Mouse (Mus musculus) forebrain, postnatal 0 days (tissue): ENCODE results near the gene Tns1. TPM values are rescaled to one million over a fixed set of nuclear protein-coding genes. Genes with fewer than 3 reads are reported as not detected.
"Not testable (repeated sequence)": the region's sequence is repeated elsewhere in the genome, so short reads cannot be mapped to it uniquely, and the experiment has no call there.

ENCODE experiments used
- ATAC-seq: fragments of 200-750 bp; cut with Nextera tagmentation; 2 replicates; pipeline ENCODE4 v1.8.0; 2017; ENCODE audit warnings: mild to moderate bottlenecking, moderate library complexity
- DNase-seq: peaks from one replicate; pipeline ENCODE4 v3.0.0-alpha.2; 2015
- H3K27ac ChIP-seq: fragments of 300-500 bp; sonication (generic); 2 replicates; pipeline ENCODE4 v1.5.1; 2014; ENCODE audit warnings: low read depth, mild to moderate bottlenecking, antibody characterized with exemption, low read length, moderate library complexity, mixed read lengths
- H3K27me3 ChIP-seq: fragments of 300-500 bp; sonication (generic); 2 replicates; pipeline ENCODE4 v1.6.1; 2014; ENCODE audit warnings: mild to moderate bottlenecking, low read length, mixed read lengths; ENCODE audit not compliant: insufficient read depth
- H3K36me3 ChIP-seq: fragments of 300-500 bp; sonication (generic); 2 replicates; pipeline ENCODE4 v1.6.1; 2014; ENCODE audit warnings: mild to moderate bottlenecking, moderate library complexity; ENCODE audit not compliant: insufficient read depth
- H3K4me1 ChIP-seq: fragments of 300-500 bp; sonication (generic); 2 replicates; pipeline ENCODE4 v1.6.1; 2014; ENCODE audit warnings: antibody characterized with exemption; ENCODE audit not compliant: insufficient read depth
- H3K4me2 ChIP-seq: fragments of 300-500 bp; sonication (generic); 2 replicates; pipeline ENCODE4 v1.6.1; 2014; ENCODE audit warnings: low read depth, mild to moderate bottlenecking, moderate library complexity
- H3K4me3 ChIP-seq: fragments of 300-500 bp; sonication (generic); 2 replicates; pipeline ENCODE4 v1.5.1; 2014; ENCODE audit warnings: low read depth, low read length, mixed read lengths
- H3K9ac ChIP-seq: fragments of 300-500 bp; sonication (generic); 2 replicates; pipeline ENCODE4 v1.6.1; 2014; ENCODE audit warnings: mild to moderate bottlenecking
- H3K9me3 ChIP-seq: fragments of 300-500 bp; sonication (generic); 2 replicates; pipeline ENCODE4 v1.6.1; 2016; ENCODE audit warnings: low read length
- CTCF ChIP-seq: sonication (generic); IDR thresholded peaks from 2 replicates; pipeline ENCODE4 v1.5.1; 2016; ENCODE audit warnings: antibody characterized with exemption, control low read depth, low read depth
- WGBS: fragments of 180-500 bp; shearing (Covaris S2); extraction: QIAGEN DNeasy Blood & Tissue Kit; methylation state at CpG from one replicate; pipeline ENCODE4 v1.1.7; 2014; 5-methylcytosine and 5-hydroxymethylcytosine counted together
- polyA plus RNA-seq: library from polyadenylated mRNA; unstranded; fragments of >200 nt; fragmentation: Nextera tagmentation; extraction: Ambion mirVana; gene quantifications from 2 replicates; pipeline ENCODE4 v1.2.1, GENCODE M21; 2015
- total RNA-seq: library from RNA; depleted of rRNA; stranded (reverse); fragments of >200 nt; gene quantifications from 2 replicates; pipeline ENCODE4 v1.2.3, GENCODE M21; 2014

Tns1 gene
- total and polyA plus RNA-seq, 2 experiments from 2014 or later: 7.0 to 21.8 TPM

DNA sequence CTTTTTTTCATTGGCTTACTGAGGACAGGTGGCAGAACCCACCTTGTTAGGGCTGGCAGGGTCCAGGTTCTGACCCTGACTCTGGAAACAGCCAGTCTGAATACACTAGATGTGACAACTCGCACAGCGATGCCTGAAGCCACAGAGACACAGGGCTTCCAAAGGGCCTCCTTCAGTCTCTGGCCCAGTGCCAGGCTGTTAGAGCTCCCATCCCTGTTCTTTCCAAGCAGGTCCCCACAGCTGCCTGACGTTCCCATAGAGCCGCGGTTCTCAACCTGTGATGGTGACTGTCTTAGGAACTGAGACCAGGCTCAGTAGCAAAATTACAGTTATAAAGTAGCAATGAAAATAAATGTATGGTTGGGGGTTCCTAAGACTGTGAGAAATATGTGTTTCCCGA, 217.9 kb downstream of the Tns1 start:
- TF ChIP-seq CTCF: no peak
- Histone ChIP-seq H3K9ac (no peak overlapping the region), H3K36me3 (no peaks in the 10 kb centered on the region), H3K27me3 (no peaks in the 10 kb centered on the region), H3K4me1 (no peaks in the 10 kb centered on the region), H3K9me3 (no peaks in the 10 kb centered on the region), H3K4me2 (no peak overlapping the region), H3K4me3 (no peak overlapping the region), H3K27ac (no peak overlapping the region)
- DNase-seq (peak; percentile 45), ATAC-seq (no peak)
- WGBS: 40% methylated on average over 6 of the region's 6 CpGs

DNA sequence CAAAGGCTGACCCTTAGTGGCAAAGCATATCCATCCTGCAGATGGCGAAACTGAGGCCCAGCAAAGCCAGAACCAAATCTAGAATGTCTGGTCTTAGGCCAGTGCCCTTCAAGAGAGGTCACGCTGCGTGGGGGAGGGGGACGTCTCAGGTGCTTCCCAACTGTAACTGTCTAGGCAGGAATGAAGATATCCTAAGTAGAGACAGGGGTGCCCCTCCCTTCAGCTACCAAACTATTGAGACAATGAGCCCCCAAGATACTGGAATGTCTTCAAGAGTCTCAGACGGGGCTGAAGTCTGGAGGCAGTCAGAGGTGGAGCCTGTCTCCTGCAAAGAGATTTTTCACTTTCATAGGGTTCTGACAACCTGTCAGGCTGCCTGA, 218.4 kb downstream of the Tns1 start:
- WGBS: 70% methylated on average over 5 of the region's 5 CpGs

DNA sequence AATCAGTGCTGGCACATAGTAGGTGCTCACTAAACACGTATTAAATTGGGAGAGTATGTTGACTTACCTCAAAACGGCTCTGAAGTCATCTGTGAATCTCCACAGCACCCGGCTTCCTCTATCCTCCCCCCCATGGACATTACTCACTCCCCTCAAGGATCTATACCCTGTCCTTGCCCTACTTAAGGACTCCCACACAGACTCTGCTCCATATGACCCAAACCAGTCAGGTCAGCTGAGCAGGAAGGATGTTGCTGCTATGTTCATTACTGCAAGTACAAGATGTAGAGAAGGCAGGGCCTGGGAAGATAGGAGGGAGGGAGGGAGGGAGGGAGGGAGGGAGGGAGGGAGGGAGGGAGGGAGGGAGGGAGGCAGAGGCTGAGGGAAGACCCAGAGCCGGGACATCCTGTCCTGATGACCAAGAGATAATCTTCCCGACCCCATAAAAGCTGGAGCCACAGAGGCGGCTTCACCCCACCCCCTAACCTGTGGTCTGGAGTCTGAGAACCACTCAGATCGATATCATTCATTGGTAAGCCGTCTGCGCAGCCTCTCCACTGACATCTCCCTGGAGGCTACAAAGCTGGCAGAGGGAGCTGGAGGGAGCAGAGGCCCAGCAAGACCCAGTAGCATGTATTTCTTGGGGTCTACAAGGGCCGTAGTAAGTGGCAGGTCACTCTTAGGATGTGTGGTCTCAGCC, 219.0 kb downstream of the Tns1 start:
- Histone ChIP-seq H3K36me3 (no peaks in the 10 kb centered on the region), H3K4me1 (no peaks in the 10 kb centered on the region), H3K9ac (no peak overlapping the region), H3K4me3 (no peak overlapping the region), H3K27ac (no peak overlapping the region), H3K4me2 (no peak overlapping the region), H3K9me3 (no peaks in the 10 kb centered on the region), H3K27me3 (no peaks in the 10 kb centered on the region)
- no peak for DNase-seq
- TF ChIP-seq CTCF: no peak
- no peak for ATAC-seq
- WGBS: 75% methylated on average over 10 of the region's 10 CpGs

More for the DNA sequence above, 218.4 kb downstream of the Tns1 start:
- no peak for ATAC-seq
- H3K9ac ChIP-seq: no peak overlapping the region
- no peaks in the 10 kb centered on the region for H3K9me3 ChIP-seq
- H3K4me2 ChIP-seq: no peak overlapping the region
- H3K36me3 ChIP-seq: no peaks in the 10 kb centered on the region
- TF ChIP-seq CTCF: no peak
- H3K4me1 ChIP-seq: no peaks in the 10 kb centered on the region
- DNase-seq: no peak
- H3K27ac ChIP-seq: no peak overlapping the region
- H3K27me3 ChIP-seq: no peaks in the 10 kb centered on the region
- H3K4me3 ChIP-seq: no peak overlapping the region

DNA sequence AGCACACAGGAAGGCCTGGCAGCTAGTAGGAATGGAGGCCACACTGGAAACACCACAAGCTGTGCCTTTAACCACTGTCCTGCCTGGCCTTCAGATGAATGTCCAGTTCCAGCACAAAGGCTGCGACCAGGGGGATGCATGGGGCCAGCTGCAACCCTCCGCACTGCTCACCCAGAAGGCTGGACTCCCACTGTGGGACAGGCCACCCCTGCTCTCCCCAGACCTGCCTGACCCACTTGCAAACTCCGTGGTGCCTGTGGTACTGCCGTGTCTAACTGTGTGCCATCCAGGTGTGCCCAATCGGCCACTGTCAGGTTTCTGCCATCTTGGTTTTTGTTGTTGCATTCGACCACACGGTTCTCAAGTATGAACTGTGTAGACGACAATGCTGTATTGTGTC, 219.6 kb downstream of the Tns1 start:
- DNase-seq: no peak
- H3K27me3 ChIP-seq: no peaks in the 10 kb centered on the region
- no peak overlapping the region for H3K4me2 ChIP-seq
- no peak for ATAC-seq
- H3K27ac ChIP-seq: no peak overlapping the region
- no peaks in the 10 kb centered on the region for H3K36me3 ChIP-seq
- H3K9ac ChIP-seq: no peak overlapping the region
- TF ChIP-seq CTCF: no peak
- no peaks in the 10 kb centered on the region for H3K4me1 ChIP-seq
- H3K9me3 ChIP-seq: no peaks in the 10 kb centered on the region
- 88% methylated on average over 8 of the region's 8 CpGs for WGBS
- H3K4me3 ChIP-seq: no peak overlapping the region

DNA sequence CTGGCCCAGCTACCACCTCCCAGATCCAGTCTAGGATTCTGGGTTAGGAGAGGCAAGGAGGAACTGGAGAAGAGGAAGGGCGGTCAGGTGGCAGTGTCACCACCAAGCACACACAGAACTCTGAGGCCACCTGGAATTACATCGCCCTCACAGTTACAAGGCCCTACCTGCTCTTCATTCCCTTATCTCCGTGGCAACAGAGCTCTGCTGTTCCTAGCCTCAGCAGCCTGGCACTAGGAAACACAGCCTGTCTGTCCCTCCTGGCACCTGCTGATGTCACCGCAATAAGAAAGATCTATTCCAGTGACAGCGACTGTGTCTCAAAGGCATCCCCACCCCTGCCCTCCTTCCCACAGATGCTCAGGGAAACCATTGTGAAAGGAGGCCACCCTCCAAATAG, 221.2 kb downstream of the Tns1 start:
- H3K27me3 ChIP-seq: no peaks in the 10 kb centered on the region
- no peak overlapping the region for H3K4me2 ChIP-seq
- H3K9ac ChIP-seq: no peak overlapping the region
- H3K4me3 ChIP-seq: no peak overlapping the region
- DNase-seq (no peak), ATAC-seq (peak; percentile 60)
- WGBS: 73% methylated on average over 5 of the region's 5 CpGs
- H3K36me3 ChIP-seq: no peaks in the 10 kb centered on the region
- no peaks in the 10 kb centered on the region for H3K4me1 ChIP-seq
- peak overlapping the region; percentile 72 for H3K27ac ChIP-seq
- no peak for TF ChIP-seq CTCF
- H3K9me3 ChIP-seq: no peaks in the 10 kb centered on the region

DNA sequence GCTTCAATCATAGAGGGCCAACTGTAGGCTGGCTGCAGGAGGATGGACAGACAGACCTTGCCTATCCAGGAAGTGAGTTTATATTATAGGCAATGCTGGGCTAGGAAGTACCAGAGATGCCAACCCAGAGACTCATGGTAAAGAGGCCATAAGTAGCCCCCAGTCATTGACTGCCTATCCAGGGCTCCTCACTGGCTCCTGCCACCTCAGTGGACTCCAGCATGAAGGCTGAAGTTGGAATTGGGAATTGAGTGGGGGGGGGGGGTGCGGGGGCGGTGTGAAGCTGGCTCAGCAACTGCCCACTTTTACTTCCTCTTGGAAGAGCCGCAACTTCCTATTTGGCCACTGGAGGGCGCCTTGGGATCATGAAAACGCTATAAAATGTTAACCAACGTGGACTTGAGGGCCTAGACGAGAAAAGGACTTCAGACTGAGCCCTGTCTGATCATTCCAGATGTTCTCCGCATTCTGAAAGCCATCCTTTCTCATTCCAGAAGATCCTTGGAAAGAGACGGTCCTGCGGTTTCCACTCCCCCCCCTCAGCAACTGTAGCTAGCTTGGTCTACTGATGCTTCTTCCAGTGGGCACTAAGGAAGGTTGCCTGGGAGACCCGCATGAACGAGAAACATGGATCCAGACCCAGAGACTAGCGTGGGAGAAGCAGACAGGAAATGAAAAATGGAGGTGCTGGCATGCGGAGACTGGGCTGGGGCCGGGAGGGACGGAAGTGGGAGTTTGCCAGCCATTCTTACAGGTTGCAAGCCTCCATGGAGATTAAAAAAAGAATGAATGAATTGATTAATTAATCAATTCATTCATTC, 221.9 kb downstream of the Tns1 start:
- H3K4me1 ChIP-seq: no peaks in the 10 kb centered on the region
- H3K27ac ChIP-seq: peak overlapping the region; percentile 72
- H3K4me2 ChIP-seq: 0 out of 2 replicates have a peak overlapping the region, but pooled peaks have one; percentile 23
- 19% methylated on average over 16 of the region's 16 CpGs for WGBS
- no peaks in the 10 kb centered on the region for H3K9me3 ChIP-seq
- H3K9ac ChIP-seq: no peak overlapping the region
- peak; percentile 84 for TF ChIP-seq CTCF
- peak; percentile 63 for ATAC-seq
- DNase-seq: peak; percentile 91
- no peak overlapping the region for H3K4me3 ChIP-seq
- no peaks in the 10 kb centered on the region for H3K36me3 ChIP-seq
- no peaks in the 10 kb centered on the region for H3K27me3 ChIP-seq

DNA sequence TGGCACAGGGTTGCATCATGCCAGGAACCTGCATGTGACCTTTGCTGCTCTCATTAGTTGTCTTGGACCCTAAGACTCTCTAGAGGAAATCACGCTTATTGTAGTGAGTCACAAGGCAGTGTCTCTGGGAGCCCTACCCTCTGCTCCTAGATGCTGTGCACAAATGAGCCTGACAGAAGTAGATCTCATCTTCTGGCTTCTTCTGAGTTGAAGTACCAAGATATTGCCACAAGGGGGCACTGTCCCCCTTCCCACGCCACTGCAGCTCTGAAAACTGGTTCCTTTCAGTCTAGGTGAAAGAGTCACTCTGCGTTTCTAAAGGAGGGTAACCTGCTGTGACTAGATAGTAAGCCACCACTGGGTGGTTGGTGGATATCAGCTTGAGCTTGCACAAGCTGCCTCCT, 222.8 kb downstream of the Tns1 start:
- DNase-seq: peak; percentile 87
- Histone ChIP-seq H3K27me3 (no peaks in the 10 kb centered on the region), H3K4me3 (no peak overlapping the region), H3K36me3 (no peaks in the 10 kb centered on the region), H3K4me1 (no peaks in the 10 kb centered on the region), H3K9me3 (no peaks in the 10 kb centered on the region), H3K9ac (no peak overlapping the region), H3K4me2 (no peak overlapping the region), H3K27ac (no peak overlapping the region)
- ATAC-seq: peak; percentile 60
- TF ChIP-seq CTCF: peak; percentile 97
- WGBS: 4% methylated on average over 3 of the region's 3 CpGs

DNA sequence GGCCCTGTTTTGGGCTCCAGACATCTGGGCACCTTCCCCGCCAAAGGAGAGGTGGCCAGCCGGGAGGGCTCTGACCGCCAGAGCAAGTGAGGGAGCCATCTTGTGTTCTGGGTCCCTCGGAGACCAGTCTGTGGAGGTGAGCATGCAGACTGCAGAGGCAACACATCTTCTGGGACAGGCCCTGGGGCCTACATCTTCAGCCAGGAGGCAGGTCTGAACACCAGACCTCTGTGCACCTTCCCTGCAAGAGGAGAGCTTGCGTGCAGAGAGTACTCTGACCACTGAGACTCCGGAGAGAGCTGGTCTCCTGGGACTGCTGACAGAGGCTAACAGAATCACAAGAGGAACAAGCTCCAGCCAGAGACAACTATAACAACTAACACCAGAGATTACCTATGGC, 228.8 kb downstream of the Tns1 start:
- H3K4me2 ChIP-seq, H3K36me3 ChIP-seq, H3K4me3 ChIP-seq, DNase-seq, H3K27ac ChIP-seq, H3K4me1 ChIP-seq, H3K9me3 ChIP-seq, H3K27me3 ChIP-seq, ATAC-seq, H3K9ac ChIP-seq: not testable (repeated sequence)
- WGBS: 96% methylated on average over 6 of the region's 6 CpGs
